Mouse (Mus musculus) cerebellum, adult 9-11 months (tissue): ENCODE results near the gene Trim33.

Experiments used
- DNase-seq: peaks from one replicate; pipeline ENCODE4 v3.0.0; 2022

Gene Trim33

DNA sequence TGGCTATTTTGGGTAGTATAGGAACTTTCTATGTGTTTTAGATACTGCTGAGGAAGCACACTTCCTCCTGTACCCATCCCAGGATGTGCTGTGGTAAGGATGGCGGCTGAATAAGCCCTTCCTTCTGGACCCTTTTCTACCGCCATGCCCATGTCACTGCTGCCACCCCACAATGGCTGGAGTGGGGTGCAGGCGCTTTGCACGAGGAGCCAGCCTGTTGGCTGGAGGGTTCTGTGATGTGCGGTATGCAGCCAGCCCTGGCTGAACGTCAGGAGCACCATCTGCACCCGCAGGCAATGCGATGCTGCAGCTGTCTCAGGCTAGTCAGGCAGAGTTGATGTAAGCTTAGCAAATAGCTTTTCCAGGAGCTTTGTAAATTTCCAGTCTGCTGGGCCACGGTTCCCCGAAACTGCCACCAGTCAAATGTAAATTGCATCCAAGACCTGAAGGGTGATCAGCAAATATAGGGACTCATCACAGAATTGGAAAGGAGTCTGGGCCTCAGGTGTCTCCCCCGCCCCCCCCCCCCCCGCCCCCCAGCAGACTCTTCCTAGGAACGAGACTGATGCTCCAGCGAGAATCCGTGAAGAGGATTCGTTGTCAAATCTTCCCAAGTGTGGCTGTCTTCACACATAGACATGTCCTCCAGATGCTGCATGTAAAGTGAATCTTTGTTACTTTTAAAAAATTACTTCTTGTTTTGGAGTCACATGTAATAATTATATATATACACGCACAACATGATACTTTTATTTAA lies 122.4 kb downstream of the Trim33 start:
- no peak for DNase-seq

DNA sequence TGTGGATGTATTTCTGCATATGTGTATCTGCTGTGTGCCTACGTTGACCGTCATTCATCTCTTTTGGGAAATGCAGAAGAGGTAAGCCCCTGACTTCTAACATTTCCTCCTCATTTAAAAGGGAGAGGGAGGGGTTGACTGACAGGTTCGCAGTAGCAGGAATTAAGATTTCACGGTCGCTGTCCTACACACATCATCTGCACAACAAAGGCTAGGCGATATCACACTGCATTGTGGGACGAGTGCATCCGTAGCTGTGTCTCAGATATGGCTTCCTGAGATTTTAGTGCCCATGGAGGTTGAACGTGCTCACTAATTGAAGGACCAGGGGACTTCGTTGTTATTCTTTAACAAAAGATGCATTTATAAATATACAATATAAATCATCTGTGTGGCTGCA lies 123.1 kb downstream of the Trim33 start:
- DNase-seq, result no peak

DNA sequence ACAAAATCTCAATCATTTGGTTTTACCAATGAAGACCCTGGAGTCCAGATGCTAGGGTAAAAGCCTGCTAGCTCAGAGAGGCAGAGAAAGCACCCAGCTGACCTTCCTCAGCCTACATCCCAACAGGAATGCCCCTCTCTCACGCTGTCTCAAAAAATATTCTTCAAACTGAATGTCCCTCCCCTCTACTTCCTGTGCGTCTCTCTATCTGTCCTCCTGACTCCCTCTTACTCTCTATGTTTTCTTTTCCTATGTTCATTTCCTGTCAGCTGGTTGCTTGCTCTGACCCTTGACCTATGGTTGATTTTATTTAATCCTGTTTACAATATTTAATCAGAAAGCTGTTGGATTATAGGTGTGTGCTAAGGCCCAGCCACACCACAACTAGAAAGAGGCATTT lies 126.0 kb downstream of the Trim33 start:
- DNase-seq, result no peak

DNA sequence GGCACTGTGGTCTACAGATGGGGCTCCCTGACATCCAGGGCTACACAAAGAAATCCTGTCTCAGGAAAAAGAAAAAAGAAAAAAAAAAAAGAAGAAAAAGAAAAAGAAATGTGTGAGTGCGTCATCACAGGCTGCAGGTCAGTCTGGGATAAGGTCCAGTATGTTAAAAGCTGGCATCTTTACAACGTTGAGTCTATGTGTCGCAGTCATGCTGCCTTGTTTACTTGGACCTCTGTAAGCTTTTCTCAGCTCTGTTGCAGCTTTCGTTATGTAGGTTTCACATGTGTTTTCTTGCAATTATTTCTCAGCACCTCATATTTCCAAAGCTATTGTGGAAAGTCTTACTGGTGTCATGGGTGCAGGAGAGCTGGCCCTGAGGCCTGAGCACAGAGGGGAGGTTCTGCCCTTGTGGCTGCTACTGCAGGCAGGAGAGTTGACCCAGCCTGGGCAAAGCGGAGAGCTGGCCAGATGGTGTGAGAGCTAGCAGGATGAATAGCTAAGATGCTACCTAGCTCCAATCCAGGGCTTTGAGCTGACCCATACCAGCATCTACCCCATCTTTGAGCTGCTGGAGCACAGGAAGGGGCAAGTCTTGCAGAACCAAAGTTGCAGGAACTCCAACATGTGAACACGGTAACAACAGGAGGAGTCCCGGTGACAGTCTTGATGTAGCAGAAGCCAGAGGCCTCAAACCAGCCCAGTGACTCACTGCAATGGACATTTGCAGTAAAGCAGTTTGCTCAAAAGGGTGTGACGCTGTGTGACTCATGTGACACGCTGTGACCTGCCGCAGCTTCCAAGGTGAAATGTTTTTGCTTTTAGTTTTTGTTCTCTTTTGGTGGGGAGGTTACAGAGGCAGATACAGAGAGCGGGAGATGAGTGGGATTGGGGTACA lies 127.0 kb downstream of the Trim33 start:
- DNase-seq, result no peak
